In the genomic region with DNA sequence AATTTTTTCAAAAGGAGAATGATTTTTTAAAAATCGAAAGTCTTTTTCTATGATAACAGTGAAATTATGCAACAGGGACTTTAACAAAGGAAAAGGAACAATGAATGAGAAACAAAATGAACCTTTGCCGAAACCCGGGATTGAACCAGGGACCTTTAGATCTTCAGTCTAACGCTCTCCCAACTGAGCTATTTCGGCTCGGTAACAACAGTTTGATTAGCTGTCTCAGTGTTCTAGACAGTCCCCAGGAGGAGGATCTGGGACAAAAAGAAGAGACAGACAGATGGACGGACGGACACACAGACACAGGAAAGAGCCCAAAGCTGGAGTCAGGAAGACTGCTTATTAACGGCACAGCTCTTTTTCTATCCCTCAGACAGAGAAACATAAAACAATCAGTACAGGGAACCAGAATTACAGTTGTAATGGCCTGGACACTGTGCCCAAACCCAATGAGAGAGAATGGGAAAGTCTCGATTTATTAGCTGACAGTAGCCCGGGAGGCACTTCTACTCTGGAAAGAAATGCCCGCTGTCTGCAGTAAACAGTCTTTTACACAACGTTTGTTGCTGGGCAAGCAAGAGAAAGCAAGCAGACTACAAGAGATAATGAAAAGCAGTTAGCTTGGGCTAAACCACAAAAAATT, we compare ENCODE assay signal across 8 mouse cellular contexts. TPM values are rescaled to one million over a fixed set of nuclear protein-coding genes. Genes with fewer than 3 reads are reported as not detected.
DNase-seq lines count a peak whose midpoint lies in the region; ATAC-seq and TF ChIP-seq lines count a peak whose summit lies in the region.

No protein-coding gene starts in this region.

- H3K9ac ChIP-seq in heart, adult 2 months (ENCODE audit: low read depth, low read length), result no peak overlapping the region
- no peak overlapping the region for H3K9ac ChIP-seq in forebrain, embryonic 14.5 days (ENCODE audit: low read length)
- no peak overlapping the region for H3K9ac ChIP-seq in limb, embryonic 12.5 days (replicated peaks)
- H3K9ac ChIP-seq in midbrain, embryonic 15.5 days, result no peak overlapping the region

- TF ChIP-seq CTCF in heart, adult 2 months (IDR thresholded peaks at IDR 0.05), result no peak
- no peak for TF ChIP-seq CTCF in brain, embryonic 14.5 days (IDR thresholded peaks at IDR 0.05; ENCODE audit: borderline replicate concordance, extremely low read depth, insufficient read depth, insufficient read length)

- H3K4me1 ChIP-seq in heart, adult 2 months (ENCODE audit: control insufficient read depth, insufficient read depth, low read length), result no peaks in the 10 kb centered on the region
- no peaks in the 10 kb centered on the region for H3K4me1 ChIP-seq in forebrain, embryonic 14.5 days (ENCODE audit: control insufficient read depth, insufficient read depth, low read length)
- 0 out of 2 replicates have a peak, but pooled peaks cover 3% of the 10 kb centered on the region for H3K4me1 ChIP-seq in limb, embryonic 12.5 days (replicated peaks)
- H3K4me1 ChIP-seq in midbrain, embryonic 15.5 days, result no peaks in the 10 kb centered on the region

- 15% methylated on average over 13 of the region's 13 CpGs for WGBS in heart, adult 2 months
- WGBS in forebrain, embryonic 14.5 days, result 1% methylated on average over 13 of the region's 13 CpGs
- WGBS in limb, embryonic 12.5 days, result 1% methylated on average over 13 of the region's 13 CpGs
- 1% methylated on average over 13 of the region's 13 CpGs for WGBS in midbrain, embryonic 15.5 days

- intact Hi-C loops in heart, adult 2 months (cut with DNase I), result no loop called here
- intact Hi-C loops in heart, postnatal 25 days (cut with DNase I), result no loop called here

- no peaks in the 10 kb centered on the region for H3K36me3 ChIP-seq in heart, adult 2 months (ENCODE audit: control insufficient read depth, insufficient read depth, low read length)
- no peaks in the 10 kb centered on the region for H3K36me3 ChIP-seq in forebrain, embryonic 14.5 days (ENCODE audit: control insufficient read depth, insufficient read depth, low read length)
- no peaks in the 10 kb centered on the region for H3K36me3 ChIP-seq in limb, embryonic 12.5 days
- H3K36me3 ChIP-seq in midbrain, embryonic 15.5 days (replicated peaks), result no peaks in the 10 kb centered on the region

- no peaks in the 10 kb centered on the region for H3K27me3 ChIP-seq in heart, adult 2 months (ENCODE audit: control insufficient read depth, insufficient read depth, low read length)
- H3K27me3 ChIP-seq in forebrain, embryonic 14.5 days (replicated peaks; ENCODE audit: control insufficient read depth, insufficient read depth, low read length), result no peaks in the 10 kb centered on the region
- H3K27me3 ChIP-seq in limb, embryonic 12.5 days, result no peaks in the 10 kb centered on the region
- H3K27me3 ChIP-seq in midbrain, embryonic 15.5 days (replicated peaks), result 0 out of 2 replicates have a peak, but pooled peaks cover 11% of the 10 kb centered on the region

- 0 out of 2 replicates have a peak, but pooled peaks have one; percentile 42 for ATAC-seq in forebrain, embryonic 14.5 days
- no peak for ATAC-seq in limb, embryonic 12.5 days (ENCODE audit: insufficient number of reproducible peaks, insufficient read depth, low FRiP score, low TSS enrichment, low read depth)
- ATAC-seq in midbrain, embryonic 15.5 days (replicated peaks), result peak; percentile 65; the same call in 1 of the 2 replicates

- DNase-seq in heart, adult 2 months, result peak; percentile 14 to 26
- DNase-seq in heart, postnatal 25 days (ENCODE audit: low spot score), result no peak
- peak; percentile 65 for DNase-seq in brain, embryonic 14.5 days (ENCODE audit: low read depth)
- DNase-seq in forebrain, embryonic 14.5 days (ENCODE audit: low spot score), result peak; percentile 59
- peak; percentile 51 for DNase-seq in induced T-regulatory cell, adult 2 months (ENCODE audit: low read depth)
- DNase-seq in thymus, postnatal 25 days, result peak; percentile 16

- H3K4me3 ChIP-seq in heart, adult 2 months, result no peak overlapping the region; the same call in 1 of the 2 replicates
- H3K4me3 ChIP-seq in forebrain, embryonic 14.5 days (ENCODE audit: low read depth, low read length), result peak overlapping the region; percentile 9; the same call in 1 of the 2 replicates
- peak overlapping the region; percentile 31 for H3K4me3 ChIP-seq in limb, embryonic 12.5 days (replicated peaks)
- H3K4me3 ChIP-seq in midbrain, embryonic 15.5 days, result peak overlapping the region; percentile 27

- no peak overlapping the region for H3K27ac ChIP-seq in heart, adult 2 months
- no peak overlapping the region for H3K27ac ChIP-seq in forebrain, embryonic 14.5 days (ENCODE audit: low read depth, low read length)
- H3K27ac ChIP-seq in limb, embryonic 12.5 days, result no peak overlapping the region
- H3K27ac ChIP-seq in midbrain, embryonic 15.5 days, result no peak overlapping the region

- H3K4me2 ChIP-seq in forebrain, embryonic 14.5 days (ENCODE audit: low read length), result peak overlapping the region; percentile 31; the same call in 1 of the 2 replicates
- H3K4me2 ChIP-seq in limb, embryonic 12.5 days, result peak overlapping the region; percentile 43
- H3K4me2 ChIP-seq in midbrain, embryonic 15.5 days, result peak overlapping the region; percentile 36

- H3K79me2 ChIP-seq in heart, adult 2 months (replicated peaks; ENCODE audit: control insufficient read depth, insufficient read depth, low read length), result no peaks in the 10 kb centered on the region

- no peak for TF ChIP-seq POLR2A in heart, adult 2 months (IDR thresholded peaks at IDR 0.05; ENCODE audit: insufficient read depth, low read depth, low read length)
- TF ChIP-seq POLR2A in brain, embryonic 14.5 days (IDR thresholded peaks at IDR 0.05; ENCODE audit: borderline replicate concordance, extremely low read depth, insufficient read depth, insufficient read length, poor library complexity, severe bottlenecking), result no peak

- no peaks in the 10 kb centered on the region for H3K9me3 ChIP-seq in forebrain, embryonic 14.5 days (replicated peaks; ENCODE audit: control insufficient read depth, low read length)
- H3K9me3 ChIP-seq in limb, embryonic 12.5 days, result no peaks in the 10 kb centered on the region
- H3K9me3 ChIP-seq in midbrain, embryonic 15.5 days, result no peaks in the 10 kb centered on the region

- TF ChIP-seq EP300 in heart, adult 2 months (IDR thresholded peaks at IDR 0.05; ENCODE audit: insufficient read depth, low read depth, low read length), result no peak

RNA-seq across cellular contexts. Expression of gene Hist1h2br, which starts 49.3 kb away (rescaled TPM):
- total RNA-seq in heart, adult 2 months (2021), result 10 to 100 TPM; 24.3 to 26.7 TPM
- polyA plus RNA-seq in heart, adult 2 months (2012; rRNA removed), result 3.5 and 12.7 TPM in 2 replicates
- total RNA-seq in heart, postnatal 25 days (2021), result 10 to 100 TPM; 35.6 to 36.4 TPM
- polyA plus RNA-seq in brain, embryonic 14.5 days (2012; rRNA removed), result 5.6 and 6.6 TPM in 2 replicates
- 9.4 and 17.8 TPM in 2 replicates for polyA plus RNA-seq in forebrain, embryonic 14.5 days (2014; fragmentation: Nextera tagmentation; extraction: Ambion mirVana)
- polyA plus RNA-seq in limb, embryonic 12.5 days (2016; fragmentation: Nextera tagmentation; extraction: Ambion mirVana), result 38.6 and 46.0 TPM in 2 replicates
- polyA plus RNA-seq in midbrain, embryonic 15.5 days (2015; fragmentation: Nextera tagmentation; extraction: Ambion mirVana), result 4.0 and 4.1 TPM in 2 replicates

RNA-seq across cellular contexts. Expression of gene Hist1h2ap, which starts 49.6 kb away (rescaled TPM):
- total RNA-seq in heart, adult 2 months (2021), result 1 to 10 TPM; 2.8 to 9.6 TPM
- polyA plus RNA-seq in heart, adult 2 months (2012; rRNA removed), result 1.1 and 3.4 TPM in 2 replicates
- 10 to 100 TPM; 21.9 to 30.1 TPM for total RNA-seq in heart, postnatal 25 days (2021)
- polyA plus RNA-seq in brain, embryonic 14.5 days (2012; rRNA removed), result 71.3 and 78.4 TPM in 2 replicates
- polyA plus RNA-seq in forebrain, embryonic 14.5 days (2014; fragmentation: Nextera tagmentation; extraction: Ambion mirVana), result 2,010 and 3,186 TPM in 2 replicates
- polyA plus RNA-seq in limb, embryonic 12.5 days (2016; fragmentation: Nextera tagmentation; extraction: Ambion mirVana), result 6,267 and 7,120 TPM in 2 replicates
- polyA plus RNA-seq in midbrain, embryonic 15.5 days (2015; fragmentation: Nextera tagmentation; extraction: Ambion mirVana), result 432 and 476 TPM in 2 replicates

RNA-seq across cellular contexts. Expression of gene Hist1h4n, which starts 50.9 kb away (rescaled TPM):
- 1 to 10 TPM; 3.7 to 4.9 TPM for total RNA-seq in heart, adult 2 months (2021)
- polyA plus RNA-seq in heart, adult 2 months (2012; rRNA removed), result 1.7 and 4.4 TPM in 2 replicates
- 10 to 100 TPM; 13.5 to 14.9 TPM for total RNA-seq in heart, postnatal 25 days (2021)
- 25.9 and 58.6 TPM in 2 replicates for polyA plus RNA-seq in brain, embryonic 14.5 days (2012; rRNA removed)
- 4.6 and 16.7 TPM in 2 replicates for polyA plus RNA-seq in forebrain, embryonic 14.5 days (2014; fragmentation: Nextera tagmentation; extraction: Ambion mirVana)
- polyA plus RNA-seq in limb, embryonic 12.5 days (2016; fragmentation: Nextera tagmentation; extraction: Ambion mirVana), result 21.2 and 21.3 TPM in 2 replicates
- 4.2 and 5.9 TPM in 2 replicates for polyA plus RNA-seq in midbrain, embryonic 15.5 days (2015; fragmentation: Nextera tagmentation; extraction: Ambion mirVana)

Comparison
In these comparisons a context has a peak if more than half of its experiments do, and no peak if none do; other contexts are left out.
1. RNA of gene Hist1h2ap, which starts 49.6 kb away (polyA plus RNA-seq): 6,267 to 7,120 TPM in limb, embryonic 12.5 days, 2,010 to 3,186 TPM in forebrain, embryonic 14.5 days, 432 to 476 TPM in midbrain, embryonic 15.5 days and 71.3 to 78.4 TPM in brain, embryonic 14.5 days; 1.1 to 3.4 TPM in heart, adult 2 months; every median in the first group is over 10 times any median in the second.
2. Peak in every context shown above with its lines, with median percentiles within 50 percentile points of each other: H3K4me2 ChIP-seq.